In genomic region chr1:64717504-64717903, GRCm38 (mm10) we compare ENCODE assay signal across 8 mouse cellular contexts. TPM values are rescaled to one million over a fixed set of nuclear protein-coding genes. Genes with fewer than 3 reads are reported as not detected.
DNase-seq lines count a peak whose midpoint lies in the region; ATAC-seq and TF ChIP-seq lines count a peak whose summit lies in the region.
"Had no signal": no experiment of that assay in that cellular context is flagged by ENCODE, and none has a peak within 500 bp of the region (broad histone marks: within the 10 kb centered on the region; RNA-seq: fewer than 3 reads in every experiment).

No protein-coding gene starts in this region.

- H3K4me3 ChIP-seq in C2C12 (ENCODE audit: insufficient read depth, poor library complexity, severe bottlenecking), result no peak overlapping the region
- H3K4me3 ChIP-seq in E14TG2a.4 (replicated peaks; ENCODE audit: low read length), result no peak overlapping the region
- no peak overlapping the region for H3K4me3 ChIP-seq in cerebellum, adult 2 months (replicated peaks; ENCODE audit: insufficient read depth, low read depth, low read length)
- no peak overlapping the region for H3K4me3 ChIP-seq in kidney, embryonic 14.5 days (ENCODE audit: low read length)
- H3K4me3 ChIP-seq in lung, embryonic 15.5 days, result no peak overlapping the region
- H3K4me3 ChIP-seq in small intestine, adult 2 months (ENCODE audit: low read depth, low read length), result no peak overlapping the region
- H3K4me3 ChIP-seq: heart, embryonic 13.5 days had no signal

- no peaks in the 10 kb centered on the region for H3K79me2 ChIP-seq in C2C12 (ENCODE audit: control insufficient read depth, insufficient read depth)

- no peak overlapping the region for H3K9ac ChIP-seq in kidney, embryonic 14.5 days (ENCODE audit: low read depth, low read length)
- no peak overlapping the region for H3K9ac ChIP-seq in lung, embryonic 15.5 days
- H3K9ac ChIP-seq: heart, embryonic 13.5 days had no signal

- no peaks in the 10 kb centered on the region for H3K9me3 ChIP-seq in E14TG2a.4 (ENCODE audit: low read length)
- H3K9me3 ChIP-seq in kidney, embryonic 14.5 days (ENCODE audit: control insufficient read depth, low read length), result no peaks in the 10 kb centered on the region
- no peaks in the 10 kb centered on the region for H3K9me3 ChIP-seq in lung, embryonic 15.5 days
- H3K9me3 ChIP-seq: heart, embryonic 13.5 days had no signal

- TF ChIP-seq CTCF in C2C12 (IDR thresholded peaks at IDR 0.05; ENCODE audit: control insufficient read depth, insufficient read depth, insufficient read length), result peak; percentile 56
- peak; percentile 46 for TF ChIP-seq CTCF in E14TG2a.4 (conservative IDR thresholded peaks at IDR 0.05; ENCODE audit: low read length)
- TF ChIP-seq CTCF in cerebellum, adult 2 months (IDR thresholded peaks at IDR 0.05; ENCODE audit: borderline replicate concordance, insufficient read depth, low read depth, low read length), result peak; percentile 85
- TF ChIP-seq CTCF in small intestine, adult 2 months (IDR thresholded peaks at IDR 0.05; ENCODE audit: extremely low read depth, insufficient read length, insufficient replicate concordance, low read depth, low read length), result peak; percentile 70; the same call in 1 of the 2 replicates

- no peaks in the 10 kb centered on the region for H3K27me3 ChIP-seq in C2C12 (ENCODE audit: control insufficient read depth, insufficient read depth, insufficient read length)
- H3K27me3 ChIP-seq in E14TG2a.4 (ENCODE audit: insufficient read depth, low read length), result no peaks in the 10 kb centered on the region
- no peaks in the 10 kb centered on the region for H3K27me3 ChIP-seq in cerebellum, adult 2 months (ENCODE audit: control insufficient read depth, insufficient read depth, low read length)
- H3K27me3 ChIP-seq in kidney, embryonic 14.5 days (ENCODE audit: control insufficient read depth, insufficient read depth, low read length), result no peaks in the 10 kb centered on the region
- H3K27me3 ChIP-seq in lung, embryonic 15.5 days, result no peaks in the 10 kb centered on the region
- no peaks in the 10 kb centered on the region for H3K27me3 ChIP-seq in small intestine, adult 2 months (ENCODE audit: control insufficient read depth, insufficient read depth, low read length)
- H3K27me3 ChIP-seq: heart, embryonic 13.5 days had no signal

- H3K79me3 ChIP-seq in C2C12 (ENCODE audit: low read depth), result no peaks in the 10 kb centered on the region

- H3K4me2 ChIP-seq in kidney, embryonic 14.5 days (replicated peaks; ENCODE audit: low read depth, low read length), result no peak overlapping the region
- no peak overlapping the region for H3K4me2 ChIP-seq in lung, embryonic 15.5 days
- H3K4me2 ChIP-seq: heart, embryonic 13.5 days had no signal

- TF ChIP-seq POLR2A in cerebellum, adult 2 months (IDR thresholded peaks at IDR 0.05; ENCODE audit: borderline replicate concordance, insufficient read depth, low read length), result no peak
- no peak for TF ChIP-seq POLR2A in small intestine, adult 2 months (IDR thresholded peaks at IDR 0.05; ENCODE audit: low read depth, low read length)

- H3K27ac ChIP-seq in cerebellum, adult 2 months (ENCODE audit: insufficient read depth, low read length), result no peak overlapping the region
- H3K27ac ChIP-seq in kidney, embryonic 14.5 days (ENCODE audit: low read depth, low read length), result no peak overlapping the region
- no peak overlapping the region for H3K27ac ChIP-seq in lung, embryonic 15.5 days
- H3K27ac ChIP-seq in small intestine, adult 2 months (ENCODE audit: insufficient read depth, low read depth, low read length), result no peak overlapping the region

- peak; percentile 78; the same call in 1 of the 2 replicates for ATAC-seq in kidney, embryonic 14.5 days (ENCODE audit: low FRiP score, low TSS enrichment)
- ATAC-seq in lung, embryonic 15.5 days (ENCODE audit: borderline replicate concordance, extremely low read depth, low FRiP score, low TSS enrichment), result peak; percentile 57; the same call in 1 of the 2 replicates

- H3ac ChIP-seq in C2C12 (ENCODE audit: control insufficient read depth, insufficient read length, low read depth), result no peak overlapping the region

- 0 out of 2 replicates have a peak, but pooled peaks cover 3% of the 10 kb centered on the region for H3K4me1 ChIP-seq in E14TG2a.4 (replicated peaks; ENCODE audit: low read depth, low read length)
- no peaks in the 10 kb centered on the region for H3K4me1 ChIP-seq in cerebellum, adult 2 months (ENCODE audit: control insufficient read depth, insufficient read depth, low read length)
- no peaks in the 10 kb centered on the region for H3K4me1 ChIP-seq in kidney, embryonic 14.5 days (ENCODE audit: control insufficient read depth, insufficient read depth, low read length)
- 0 out of 2 replicates have a peak, but pooled peaks cover 4% of the 10 kb centered on the region for H3K4me1 ChIP-seq in lung, embryonic 15.5 days
- peaks cover 4% of the 10 kb centered on the region; the same call in 1 of the 2 replicates for H3K4me1 ChIP-seq in small intestine, adult 2 months (ENCODE audit: control insufficient read depth, insufficient read depth, insufficient read length, low read length)

- H3K36me3 ChIP-seq in C2C12 (ENCODE audit: control insufficient read depth, insufficient read depth) (peaks cover 76% of the 10 kb centered on the region), E14TG2a.4 (ENCODE audit: insufficient read depth, low read length) (peaks cover 69% of the 10 kb centered on the region)
- peaks cover 21% of the 10 kb centered on the region for H3K36me3 ChIP-seq in kidney, embryonic 14.5 days (ENCODE audit: control insufficient read depth, insufficient read depth, low read length)
- peaks cover 15% of the 10 kb centered on the region for H3K36me3 ChIP-seq in lung, embryonic 15.5 days
- peaks cover 39% of the 10 kb centered on the region for H3K36me3 ChIP-seq in small intestine, adult 2 months (ENCODE audit: control insufficient read depth, insufficient read depth, low read length)

- peak; percentile 54 to 56 for DNase-seq in cerebellum, adult 2 months
- peak; percentile 18 for DNase-seq in gastrocnemius, postnatal 25 days

TF ChIP-seq in C2C12, 6 proteins besides CTCF, POLR2A, EP300 and RAD21:
- TF ChIP-seq USF1 (IDR thresholded peaks at IDR 0.05; ENCODE audit: low read depth) (no peak), MAX (IDR thresholded peaks at IDR 0.05) (no peak), CEBPB (IDR thresholded peaks at IDR 0.05; ENCODE audit: low read depth) (no peak), MYOG (IDR thresholded peaks at IDR 0.05; ENCODE audit: control insufficient read depth, extremely low read depth, insufficient read length) (no peak), MYOD1 (IDR thresholded peaks at IDR 0.05; ENCODE audit: control insufficient read depth, insufficient read length, low read depth) (no peak), FOSL1 (IDR thresholded peaks at IDR 0.05; ENCODE audit: insufficient read depth, low read length, poor library complexity, severe bottlenecking) (no peak)

RNA-seq across cellular contexts. Expression of gene Fzd5, which starts 20.0 kb away (rescaled TPM):
- 1.5 TPM for polyA plus RNA-seq in C2C12 (2012; fragmentation: generic; extraction: Trizol)
- 0.98 and 1.0 TPM in 2 replicates for polyA plus RNA-seq in cerebellum, adult 2 months (2012; rRNA removed)
- 1 to 10 TPM; 1.5 to 2.0 TPM for total RNA-seq in gastrocnemius, postnatal 25 days (2021)
- polyA plus RNA-seq in kidney, embryonic 14.5 days (2014; fragmentation: Nextera tagmentation; extraction: Ambion mirVana), result 1.8 and 2.3 TPM in 2 replicates
- 3.0 and 3.1 TPM in 2 replicates for polyA plus RNA-seq in lung, embryonic 15.5 days (2015; fragmentation: Nextera tagmentation; extraction: Ambion mirVana)
- 51.3 and 133 TPM in 2 replicates for polyA plus RNA-seq in small intestine, adult 2 months (2012; rRNA removed)

RNA-seq across cellular contexts. Expression of gene Ccnyl1, which starts 27.2 kb away (rescaled TPM):
- 40.5 TPM for polyA plus RNA-seq in C2C12 (2012; fragmentation: generic; extraction: Trizol)
- polyA plus RNA-seq in cerebellum, adult 2 months (2012; rRNA removed), result 17.4 and 19.1 TPM in 2 replicates
- total RNA-seq in gastrocnemius, postnatal 25 days (2021), result 10 to 100 TPM; 19.7 to 20.5 TPM
- 9.0 and 11.3 TPM in 2 replicates for polyA plus RNA-seq in kidney, embryonic 14.5 days (2014; fragmentation: Nextera tagmentation; extraction: Ambion mirVana)
- polyA plus RNA-seq in lung, embryonic 15.5 days (2015; fragmentation: Nextera tagmentation; extraction: Ambion mirVana), result 3.8 TPM in 2 replicates
- 15.8 and 35.4 TPM in 2 replicates for polyA plus RNA-seq in small intestine, adult 2 months (2012; rRNA removed)

Comparison
In these comparisons a context has a peak if more than half of its experiments do, and no peak if none do; other contexts are left out.
1. RNA of gene Fzd5, which starts 20.0 kb away (polyA plus RNA-seq): 51.3 to 133 TPM in small intestine, adult 2 months; 3.0 to 3.1 TPM in lung, embryonic 15.5 days, 1.8 to 2.3 TPM in kidney, embryonic 14.5 days, 1.5 TPM in C2C12 (single experiment) and 0.98 to 1.0 TPM in cerebellum, adult 2 months; every median in the first group is over 10 times any median in the second.
2. Peak in every context shown above with its lines, with median percentiles within 50 percentile points of each other: CTCF ChIP-seq.